Mouse (Mus musculus): Measurements from ENCODE around the gene Lsmem1.

- no peak for TF ChIP-seq CTCF (conservative IDR thresholded peaks at IDR 0.05; ENCODE audit: low read length)
- TF ChIP-seq POU5F1 (IDR thresholded peaks at IDR 0.05; ENCODE audit: borderline replicate concordance, low read length): no peak
These were observed 23.9 kb upstream of the Lsmem1 start for GRCm38 (mm10) chr12:40223082-40223619.
